Mouse (Mus musculus): ENCODE data around the gene Lpgat1.

DNA sequence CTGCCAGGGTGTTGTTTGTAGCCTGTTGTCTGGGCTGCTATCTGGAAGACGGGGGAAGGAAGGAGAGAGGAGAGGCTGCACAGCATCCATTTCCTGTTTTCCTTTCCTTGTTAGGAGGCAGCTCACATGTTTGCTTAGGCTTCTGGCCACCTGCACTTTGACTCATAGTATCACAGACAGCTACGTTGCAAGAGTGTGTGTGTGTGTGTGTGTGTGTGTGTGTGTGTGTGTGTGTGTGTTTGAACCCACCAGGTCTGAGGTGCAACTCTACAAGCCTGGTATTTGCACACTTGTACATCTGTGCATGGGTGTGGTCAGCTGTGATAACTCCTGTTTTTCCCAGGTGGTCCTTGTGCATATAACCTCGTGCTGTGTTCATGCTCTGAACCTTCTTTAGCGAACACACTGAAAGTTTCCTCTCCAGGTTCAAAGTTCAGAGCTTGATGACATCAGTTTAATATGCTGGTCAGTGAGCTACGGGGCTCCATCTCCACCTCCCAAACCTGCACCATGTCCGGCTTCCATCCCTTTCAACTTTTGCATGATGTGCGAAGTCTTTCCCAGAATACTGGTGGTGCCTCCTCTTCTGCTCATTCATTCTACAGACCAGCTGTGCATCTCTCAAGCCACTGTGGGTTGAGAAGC is 76.4 kb downstream of the Lpgat1 start:
- TF ChIP-seq E2F4 (IDR thresholded peaks at IDR 0.05; ENCODE audit: insufficient read depth) (no peak), POLR2A (IDR thresholded peaks at IDR 0.05; ENCODE audit: insufficient read length, low read depth) (no peak), POLR2AphosphoS2 (IDR thresholded peaks at IDR 0.05; ENCODE audit: insufficient read length, low read depth) (no peak), MYOD1 (IDR thresholded peaks at IDR 0.05; ENCODE audit: control insufficient read depth in 1 of 3, insufficient read length in 2 of 3, low read depth in 2 of 3) (no peak), CEBPB (IDR thresholded peaks at IDR 0.05; ENCODE audit: insufficient read depth, poor library complexity, severe bottlenecking) (no peak), MYOG (IDR thresholded peaks at IDR 0.05; ENCODE audit: control insufficient read depth in 1 of 3, insufficient read depth in 1 of 3, insufficient read length in 2 of 3, low read depth in 2 of 3) (no peak), TCF12 (IDR thresholded peaks at IDR 0.05; ENCODE audit: insufficient read depth, poor library complexity, severe bottlenecking) (no peak)
